Mouse (Mus musculus): ENCODE measurements around the gene Nphp3.

The Nphp3 gene

DNA sequence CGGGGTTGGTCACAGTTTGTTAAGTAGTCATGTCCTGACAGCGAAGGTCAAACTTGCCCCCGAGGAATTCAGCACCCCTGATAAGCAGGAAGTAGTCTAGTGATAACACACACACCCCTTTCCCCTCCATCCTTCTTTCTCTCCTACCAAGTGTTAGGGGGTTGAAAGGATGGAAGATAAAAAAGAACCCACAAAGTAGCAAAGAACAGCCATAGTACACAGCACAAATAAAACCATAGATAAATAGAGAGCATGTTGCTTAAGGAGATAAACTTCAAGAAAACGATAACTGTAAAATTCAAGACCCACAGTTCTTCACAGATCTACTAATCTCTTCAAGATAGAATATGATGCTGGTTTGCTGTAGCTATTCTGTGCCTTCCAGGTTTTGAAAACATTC lies 67.9 kb downstream of the Nphp3 start:
- no peak for DNase-seq

DNA sequence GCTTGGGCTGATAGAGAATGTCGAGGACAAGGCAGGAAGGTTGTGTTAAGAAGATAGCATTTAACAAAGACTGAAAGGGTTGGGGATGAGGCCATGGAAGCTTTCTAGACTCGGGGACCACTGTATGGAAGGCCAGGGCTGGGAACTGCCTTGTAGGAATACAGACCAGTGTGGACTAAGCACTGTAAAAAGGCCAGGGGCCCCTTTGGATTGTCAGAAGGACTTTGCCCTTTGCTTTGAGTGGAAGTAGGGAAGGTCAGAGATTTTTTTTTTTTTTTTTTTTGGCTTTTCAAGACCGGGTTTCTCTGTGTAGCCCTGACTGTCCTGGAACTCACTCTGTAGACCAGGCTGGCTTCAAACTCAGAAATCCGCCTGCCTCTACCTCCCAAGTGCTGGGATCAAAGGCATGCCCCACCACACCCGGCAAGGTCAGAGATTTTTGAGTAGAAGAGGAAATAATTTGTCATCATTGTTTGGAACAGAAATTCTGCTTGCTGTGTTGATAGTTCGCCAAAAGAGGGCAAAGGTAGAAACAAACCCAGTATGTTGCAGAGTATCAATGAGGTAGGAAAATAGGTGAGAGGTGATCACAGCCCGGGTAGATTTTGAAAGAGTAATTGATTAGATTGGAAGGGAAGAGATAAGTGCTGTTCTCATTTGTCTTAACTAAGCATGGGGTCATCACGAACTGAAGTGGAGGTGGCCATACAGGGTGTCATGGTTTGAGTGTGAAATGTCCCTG lies 68.7 kb downstream of the Nphp3 start:
- DNase-seq, result no peak

DNA sequence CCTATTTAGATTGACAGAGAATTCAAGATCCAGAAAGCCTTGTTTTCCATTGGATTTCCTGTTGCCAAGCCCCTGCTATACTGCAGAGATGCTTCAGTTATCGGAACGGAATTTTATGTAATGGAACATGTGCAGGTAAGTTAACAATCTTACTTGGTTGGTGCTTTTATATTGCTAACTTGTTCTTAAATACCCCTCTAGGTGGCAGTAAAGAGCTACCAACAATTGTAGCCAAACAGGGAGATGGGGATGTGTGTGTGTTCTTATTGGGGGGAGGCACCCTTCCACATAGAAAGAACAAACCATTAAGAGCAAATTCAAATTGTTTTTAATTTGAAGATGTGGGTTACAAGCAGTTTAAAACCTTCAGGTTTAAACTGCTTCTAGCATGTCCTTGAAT lies 73.5 kb downstream of the Nphp3 start:
- DNase-seq, result peak in 1 of 2 experiments; percentile 10

DNA sequence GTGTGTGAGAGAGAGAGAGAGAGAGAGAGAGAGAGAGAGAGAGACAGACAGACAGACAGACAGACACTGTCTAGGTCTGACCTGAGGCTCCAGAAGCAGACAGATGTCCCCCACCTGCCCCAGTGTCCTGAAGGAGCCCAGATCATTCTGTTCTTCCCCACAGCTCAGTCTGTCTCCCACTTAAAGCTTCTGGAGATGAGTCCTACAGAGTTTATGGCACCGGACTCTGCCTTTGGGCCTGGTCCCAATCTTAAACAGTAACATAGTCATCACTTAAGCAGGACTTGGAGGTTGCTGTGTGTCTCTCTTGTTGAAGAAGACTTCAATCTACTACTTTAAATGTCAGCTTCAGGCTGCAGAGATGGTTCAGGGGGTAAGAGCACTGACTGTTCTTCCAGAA lies 76.4 kb downstream of the Nphp3 start:
- no peak for DNase-seq

DNA sequence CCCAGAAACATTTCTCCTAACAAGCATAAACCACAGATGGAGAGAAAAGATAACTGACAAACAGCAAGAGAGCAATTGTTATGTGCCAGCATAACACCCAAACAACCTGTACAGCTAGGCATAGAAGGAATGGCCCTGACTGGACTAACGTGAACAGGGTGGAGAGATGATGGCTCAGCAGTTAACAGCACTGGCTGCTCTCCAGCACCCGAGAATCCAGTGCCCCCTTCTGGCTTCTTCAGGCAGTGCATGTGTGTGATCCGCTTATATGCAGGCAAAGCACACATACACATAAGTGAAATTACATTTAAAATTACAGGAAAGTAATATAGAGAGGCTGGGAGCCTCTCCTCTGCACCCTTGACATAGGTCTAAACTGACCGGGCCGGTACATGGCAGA lies 77.0 kb downstream of the Nphp3 start:
- peak; percentile 71 for DNase-seq

DNA sequence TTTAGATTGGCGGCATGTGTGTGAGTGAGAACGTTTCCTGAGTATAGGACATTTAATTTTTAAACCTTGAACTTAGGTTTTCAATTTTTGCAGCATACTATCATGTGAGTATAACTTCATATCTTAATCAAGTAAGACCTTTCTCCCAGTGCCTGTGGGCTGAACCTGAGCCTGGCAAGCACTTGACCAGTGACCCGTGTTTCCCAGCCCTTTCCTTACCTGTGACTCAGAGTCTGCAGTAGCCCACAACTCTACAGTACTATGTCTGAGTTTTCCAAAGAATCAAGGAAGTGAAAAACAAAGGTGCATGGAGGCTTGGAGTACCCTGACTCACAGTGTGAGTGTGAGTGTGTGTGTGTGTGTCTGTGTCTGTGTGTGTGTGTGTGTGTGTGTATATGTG lies 77.7 kb downstream of the Nphp3 start:
- DNase-seq, result no peak

DNA sequence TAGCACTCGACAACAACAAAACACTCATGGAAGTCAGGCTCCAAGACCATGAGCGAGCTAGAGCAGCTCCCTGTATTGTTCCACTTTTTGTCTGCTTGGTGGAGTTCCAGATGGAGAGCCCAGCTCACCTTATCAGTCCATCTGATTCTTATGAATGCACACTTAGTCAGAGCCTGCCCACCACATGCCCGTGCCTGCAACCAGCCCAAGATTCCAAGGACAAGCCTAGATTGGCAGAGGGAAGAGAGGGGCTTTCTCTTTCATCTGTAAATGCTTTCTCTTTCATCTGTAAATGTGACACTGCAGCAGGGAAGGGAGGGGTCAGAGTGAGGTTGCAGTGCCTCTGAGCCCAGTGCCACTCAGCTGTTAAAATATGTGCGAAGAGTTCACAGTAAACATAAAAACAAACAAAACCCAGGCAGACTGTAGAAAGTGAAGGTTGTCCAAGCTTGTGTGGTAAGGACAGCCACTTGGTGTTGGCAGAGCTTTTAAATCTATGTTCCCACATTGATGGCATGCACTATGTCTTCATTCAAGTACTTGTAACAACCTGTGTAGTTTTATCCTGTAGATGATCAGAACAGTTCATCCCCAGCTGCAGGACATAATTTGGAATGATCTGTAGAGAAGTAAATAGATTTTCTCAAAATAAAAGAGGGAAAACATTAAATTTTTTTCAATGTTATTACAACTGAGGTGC lies 83.5 kb downstream of the Nphp3 start:
- no peak for DNase-seq

DNA sequence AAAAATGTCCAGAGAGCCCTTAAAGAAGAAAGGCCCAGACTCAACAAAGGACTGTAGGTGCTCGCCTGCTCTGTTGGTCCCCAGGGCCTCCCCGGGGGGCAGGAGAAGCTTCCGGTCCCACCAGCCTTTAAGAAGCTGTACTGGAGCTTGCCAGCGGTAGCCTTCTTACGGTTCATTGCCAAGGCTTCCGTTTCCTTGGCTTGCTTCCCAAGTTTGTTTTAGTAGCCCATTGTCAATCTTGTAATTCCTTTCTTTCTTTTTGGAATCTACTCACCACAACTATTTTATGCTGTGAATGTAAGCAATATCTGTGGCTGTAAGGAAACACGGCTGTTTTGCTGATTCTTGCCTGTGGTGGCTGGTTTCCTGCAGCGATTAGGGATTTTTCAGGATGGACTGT lies 86.2 kb downstream of the Nphp3 start:
- DNase-seq, result no peak

DNA sequence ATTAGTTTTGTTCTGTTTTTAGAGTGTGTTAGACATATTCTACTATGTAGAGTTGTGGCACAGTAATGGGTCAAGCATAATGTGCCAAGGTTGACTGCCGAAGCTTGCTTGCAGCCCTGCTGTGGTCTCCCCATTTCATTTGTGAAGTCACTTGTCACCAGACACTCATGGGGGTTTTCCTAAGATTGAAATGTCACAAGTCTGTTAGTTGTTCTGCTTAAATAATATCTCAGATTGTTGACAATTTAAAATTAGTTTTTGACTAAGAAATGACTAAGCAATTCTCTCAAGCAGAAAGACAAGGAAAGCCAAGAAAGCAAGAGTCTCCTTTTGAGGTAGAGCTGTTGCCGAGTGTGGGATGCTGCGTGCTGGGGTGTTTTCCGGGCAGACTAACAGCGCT lies 90.6 kb downstream of the Nphp3 start:
- no peak for DNase-seq

Measured in B cell, adult 2 months (primary cell).